In genomic region chr6:91712097-91712854, GRCm38 (mm10) we compare ENCODE assay signal across 8 mouse cellular contexts. TPM values are rescaled to one million over a fixed set of nuclear protein-coding genes. Genes with fewer than 3 reads are reported as not detected.
A peak's percentile ranks its signal among the peaks of the same experiment; 100 is the strongest.
DNase-seq lines count a peak whose midpoint lies in the region; ATAC-seq and TF ChIP-seq lines count a peak whose summit lies in the region.

No protein-coding gene starts in this region.

- no peak for TF ChIP-seq EP300 in lung, postnatal 0 days (IDR thresholded peaks at IDR 0.05)

- H3K4me1 ChIP-seq in lung, postnatal 0 days (ENCODE audit: insufficient read depth, low read depth, low read length): peaks cover 16% of the 10 kb centered on the region; the same call in 1 of the 2 replicates
- peaks cover 14% of the 10 kb centered on the region for H3K4me1 ChIP-seq in embryonic facial prominence, embryonic 14.5 days (ENCODE audit: control insufficient read depth, insufficient read depth, low read length)
- H3K4me1 ChIP-seq in limb, embryonic 13.5 days: peaks cover 32% of the 10 kb centered on the region
- peaks cover 56% of the 10 kb centered on the region for H3K4me1 ChIP-seq in olfactory bulb, adult 2 months (ENCODE audit: control insufficient read depth, insufficient read depth, low read length)

- H3K4me3 ChIP-seq in lung, postnatal 0 days (ENCODE audit: low read depth, low read length): no peak overlapping the region
- H3K4me3 ChIP-seq in embryonic facial prominence, embryonic 14.5 days (ENCODE audit: low read depth, low read length): no peak overlapping the region
- no peak overlapping the region for H3K4me3 ChIP-seq in limb, embryonic 13.5 days
- no peak overlapping the region for H3K4me3 ChIP-seq in olfactory bulb, adult 2 months (ENCODE audit: insufficient read depth, low read depth, low read length)

- H3K9ac ChIP-seq in lung, postnatal 0 days (replicated peaks; ENCODE audit: low read depth): no peak overlapping the region
- peak overlapping the region; percentile 19; the same call in 1 of the 2 replicates for H3K9ac ChIP-seq in embryonic facial prominence, embryonic 14.5 days (ENCODE audit: low read depth, low read length)
- H3K9ac ChIP-seq in limb, embryonic 13.5 days: 0 out of 2 replicates have a peak overlapping the region, but pooled peaks have one; percentile 19

- ATAC-seq in lung, postnatal 0 days: peak; percentile 11; the same call in 1 of the 2 replicates
- no peak for ATAC-seq in embryonic facial prominence, embryonic 14.5 days (ENCODE audit: low read depth)
- no peak for ATAC-seq in limb, embryonic 13.5 days (ENCODE audit: low FRiP score, low read depth)

- peak overlapping the region; percentile 65 for H3K27ac ChIP-seq in lung, postnatal 0 days (ENCODE audit: low read length)
- peak overlapping the region; percentile 63; the same call in 1 of the 2 replicates for H3K27ac ChIP-seq in embryonic facial prominence, embryonic 14.5 days (replicated peaks; ENCODE audit: low read depth, low read length)
- peak overlapping the region; percentile 39; the same call in 1 of the 2 replicates for H3K27ac ChIP-seq in limb, embryonic 13.5 days
- H3K27ac ChIP-seq in olfactory bulb, adult 2 months (ENCODE audit: insufficient read depth, low read depth, low read length): peak overlapping the region; percentile 86

- no peaks in the 10 kb centered on the region for H3K27me3 ChIP-seq in lung, postnatal 0 days (replicated peaks; ENCODE audit: insufficient read depth, low read length)
- no peaks in the 10 kb centered on the region for H3K27me3 ChIP-seq in embryonic facial prominence, embryonic 14.5 days (replicated peaks; ENCODE audit: control insufficient read depth, insufficient read depth, low read length)
- no peaks in the 10 kb centered on the region for H3K27me3 ChIP-seq in limb, embryonic 13.5 days

- no peak overlapping the region for H3K4me2 ChIP-seq in lung, postnatal 0 days (replicated peaks; ENCODE audit: low read depth, low read length)
- H3K4me2 ChIP-seq in embryonic facial prominence, embryonic 14.5 days (ENCODE audit: low read depth, low read length): no peak overlapping the region
- H3K4me2 ChIP-seq in limb, embryonic 13.5 days (replicated peaks): no peak overlapping the region

- no peak for TF ChIP-seq CTCF in lung, postnatal 0 days (IDR thresholded peaks at IDR 0.05)
- no peak for TF ChIP-seq CTCF in olfactory bulb, adult 2 months (IDR thresholded peaks at IDR 0.05; ENCODE audit: insufficient read depth, low read depth, low read length)

- WGBS in lung, postnatal 0 days: 37% methylated on average over 4 of the region's 4 CpGs
- 24% methylated on average over 4 of the region's 4 CpGs for WGBS in embryonic facial prominence, embryonic 14.5 days
- 26% methylated on average over 4 of the region's 4 CpGs for WGBS in limb, embryonic 13.5 days
- 52% methylated on average over 4 of the region's 4 CpGs for WGBS in olfactory bulb, adult 2 months

- TF ChIP-seq POLR2A in olfactory bulb, adult 2 months (IDR thresholded peaks at IDR 0.05; ENCODE audit: insufficient read depth, low read depth, low read length): no peak

- H3K36me3 ChIP-seq in lung, postnatal 0 days (ENCODE audit: insufficient read depth, low read length): peaks cover 9% of the 10 kb centered on the region; the same call in 1 of the 2 replicates
- H3K36me3 ChIP-seq in embryonic facial prominence, embryonic 14.5 days (ENCODE audit: control insufficient read depth, insufficient read depth, low read length): peaks cover 39% of the 10 kb centered on the region
- H3K36me3 ChIP-seq in limb, embryonic 13.5 days: peaks cover 33% of the 10 kb centered on the region

- DNase-seq in lung, postnatal 0 days (ENCODE audit: low spot score): no peak
- DNase-seq in lung, postnatal 25 days (ENCODE audit: low spot score): no peak
- DNase-seq in embryonic facial prominence, embryonic 14.5 days (ENCODE audit: low spot score): no peak
- no peak for DNase-seq in frontal cortex, adult 2 months (ENCODE audit: extremely low spot score in 1 of 2, low spot score in 1 of 2)
- DNase-seq in spleen, adult 12 weeks (ENCODE audit: low spot score): no peak
- no peak for DNase-seq in kidney, postnatal 4 days

- H3K9me3 ChIP-seq in lung, postnatal 0 days (ENCODE audit: low read length): no peaks in the 10 kb centered on the region
- no peaks in the 10 kb centered on the region for H3K9me3 ChIP-seq in embryonic facial prominence, embryonic 14.5 days (ENCODE audit: control insufficient read depth, low read length)
- H3K9me3 ChIP-seq in limb, embryonic 13.5 days: no peaks in the 10 kb centered on the region

RNA-seq across cellular contexts. Expression of gene Slc6a6, which starts 28.4 kb away (rescaled TPM):
- polyA plus RNA-seq in lung, postnatal 0 days (2015; fragmentation: Nextera tagmentation; extraction: Ambion mirVana): 92.6 and 119 TPM in 2 replicates
- polyA plus RNA-seq in embryonic facial prominence, embryonic 14.5 days (2014; fragmentation: Nextera tagmentation; extraction: Ambion mirVana): 40.8 and 47.5 TPM in 2 replicates
- polyA plus RNA-seq in limb, embryonic 13.5 days (2015; fragmentation: Nextera tagmentation; extraction: Ambion mirVana): 48.7 and 51.1 TPM in 2 replicates
- polyA plus RNA-seq in olfactory bulb, adult 2 months (2012; ENCODE audit: insufficient read depth, insufficient read length, low replicate concordance, missing spikeins): 322 TPM in 1 of 2 replicates, not detected in the other
- polyA plus RNA-seq in frontal cortex, adult 2 months (2012; rRNA removed): 109 and 123 TPM in 2 replicates
